Mouse (Mus musculus): ENCODE measurements at regions not wholly inside any gene's neighbourhood (a gene's known extent, or its start where the extent isn't known, plus 50 kb on each side); places are given as distances from the start of the nearest gene placed in this dataset.

DNA sequence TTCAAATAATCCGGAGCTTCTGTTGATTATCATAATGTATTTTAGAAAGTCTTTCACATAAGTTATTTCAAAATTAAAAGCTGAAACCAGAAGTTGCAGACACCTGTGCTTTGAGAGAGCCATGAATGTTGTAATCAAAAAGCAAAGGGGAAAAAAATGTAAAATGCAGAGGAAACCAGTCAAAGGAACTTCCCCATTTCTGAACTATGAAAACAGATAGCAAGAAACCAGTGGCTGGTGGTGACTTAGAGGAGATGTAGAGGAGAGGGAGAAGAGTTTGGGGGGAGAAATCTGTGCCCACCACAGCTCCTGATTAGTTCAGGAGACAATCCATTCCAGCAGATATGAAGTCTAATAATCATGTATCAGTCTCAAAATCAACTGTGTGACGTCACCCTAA is 360.3 kb upstream of the Gcfc2 start:
- 86% methylated on average over 2 of the region's 2 CpGs for WGBS

DNA sequence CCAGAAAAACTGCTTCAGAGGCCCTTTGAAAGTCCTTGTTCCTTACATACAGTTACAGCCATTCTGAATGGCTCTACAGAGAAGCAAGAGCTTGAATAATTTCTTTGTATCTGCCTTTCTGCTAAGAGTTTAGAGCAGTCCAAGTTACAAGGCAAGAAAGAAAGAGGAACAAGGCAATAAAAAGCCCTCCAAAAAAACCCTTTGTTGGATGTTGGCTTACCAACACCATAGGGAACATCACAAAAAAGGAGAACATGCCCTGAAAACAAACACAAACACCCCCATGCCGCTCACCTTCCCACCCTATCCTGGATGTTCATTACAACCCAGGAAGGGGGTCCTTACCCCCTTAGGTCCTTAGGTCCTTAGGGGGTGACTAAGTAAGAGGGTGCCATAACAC is 359.2 kb upstream of the Gcfc2 start:
- no peak overlapping the region for H3K4me2 ChIP-seq (ENCODE audit: low read depth, low read length)
- H3K27me3 ChIP-seq (ENCODE audit: insufficient read depth, low read length) = no peaks in the 10 kb centered on the region
- ATAC-seq (no peak), DNase-seq (ENCODE audit: low spot score) (no peak)
- H3K36me3 ChIP-seq (ENCODE audit: insufficient read depth, low read length) = no peaks in the 10 kb centered on the region
- no peaks in the 10 kb centered on the region for H3K9me3 ChIP-seq (ENCODE audit: low read length)
- no peak for TF ChIP-seq CTCF (IDR thresholded peaks at IDR 0.05; ENCODE audit: low read depth)
- 63% methylated on average over 1 of the region's 1 CpGs for WGBS
- no peak overlapping the region for H3K9ac ChIP-seq (replicated peaks; ENCODE audit: low read length)
- H3K27ac ChIP-seq = no peak overlapping the region
- no peaks in the 10 kb centered on the region for H3K4me1 ChIP-seq (ENCODE audit: insufficient read depth, low read length)
- H3K4me3 ChIP-seq (ENCODE audit: low read length) = no peak overlapping the region

More for the DNA sequence above, 360.3 kb upstream of the Gcfc2 start:
- DNase-seq (ENCODE audit: low spot score) (no peak), ATAC-seq (no peak)
- Histone ChIP-seq H3K36me3 (ENCODE audit: insufficient read depth, low read length) (no peaks in the 10 kb centered on the region), H3K4me3 (ENCODE audit: low read length) (no peak overlapping the region), H3K9me3 (ENCODE audit: low read length) (no peaks in the 10 kb centered on the region), H3K4me1 (ENCODE audit: insufficient read depth, low read length) (no peaks in the 10 kb centered on the region), H3K9ac (replicated peaks; ENCODE audit: low read length) (no peak overlapping the region), H3K27ac (no peak overlapping the region), H3K27me3 (ENCODE audit: insufficient read depth, low read length) (no peaks in the 10 kb centered on the region), H3K4me2 (ENCODE audit: low read depth, low read length) (no peak overlapping the region)
- no peak for TF ChIP-seq CTCF (IDR thresholded peaks at IDR 0.05; ENCODE audit: low read depth)

DNA sequence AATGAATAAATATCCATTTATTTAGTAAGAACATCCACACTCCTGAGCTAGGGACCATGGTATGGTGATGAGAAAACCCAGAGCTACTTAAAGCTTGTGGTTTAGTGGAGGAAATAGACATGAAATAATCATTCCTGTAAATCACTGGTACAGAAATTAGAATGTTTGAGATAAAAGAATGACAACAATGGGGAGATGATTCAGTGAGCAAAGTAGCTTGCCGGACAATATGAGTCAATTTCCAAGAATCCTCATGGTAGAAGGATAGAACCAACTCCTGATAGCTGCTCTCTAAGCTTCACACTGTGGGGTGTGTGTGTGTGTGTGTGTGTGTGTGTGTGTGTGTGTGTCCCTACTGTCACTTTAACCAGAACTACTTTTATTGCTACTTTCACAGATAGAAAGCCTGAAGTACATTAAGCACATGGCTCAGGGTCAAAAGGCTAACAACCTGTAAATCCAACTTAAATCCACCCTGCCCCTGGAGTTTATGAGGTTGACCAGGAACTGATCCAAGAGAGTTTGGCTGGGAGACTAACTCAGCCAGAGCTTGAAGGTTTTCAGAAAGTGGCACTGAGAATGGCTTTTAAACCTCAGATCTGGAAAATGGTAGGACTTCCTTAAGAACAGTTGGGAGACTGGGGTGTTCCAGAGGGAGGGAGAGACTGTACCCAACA is 336.9 kb upstream of the Gcfc2 start:
- no peaks in the 10 kb centered on the region for H3K27me3 ChIP-seq (ENCODE audit: insufficient read depth, low read length)
- WGBS = 97% methylated on average over 1 of the region's 1 CpGs
- no peak for TF ChIP-seq CTCF (IDR thresholded peaks at IDR 0.05; ENCODE audit: low read depth)
- H3K36me3 ChIP-seq (ENCODE audit: insufficient read depth, low read length) = no peaks in the 10 kb centered on the region
- ATAC-seq (no peak), DNase-seq (ENCODE audit: low spot score) (no peak)
- H3K27ac ChIP-seq = no peak overlapping the region
- no peak overlapping the region for H3K4me3 ChIP-seq (ENCODE audit: low read length)
- H3K4me1 ChIP-seq (ENCODE audit: insufficient read depth, low read length) = no peaks in the 10 kb centered on the region
- no peak overlapping the region for H3K4me2 ChIP-seq (ENCODE audit: low read depth, low read length)
- no peak overlapping the region for H3K9ac ChIP-seq (replicated peaks; ENCODE audit: low read length)
- H3K9me3 ChIP-seq (ENCODE audit: low read length) = no peaks in the 10 kb centered on the region

DNA sequence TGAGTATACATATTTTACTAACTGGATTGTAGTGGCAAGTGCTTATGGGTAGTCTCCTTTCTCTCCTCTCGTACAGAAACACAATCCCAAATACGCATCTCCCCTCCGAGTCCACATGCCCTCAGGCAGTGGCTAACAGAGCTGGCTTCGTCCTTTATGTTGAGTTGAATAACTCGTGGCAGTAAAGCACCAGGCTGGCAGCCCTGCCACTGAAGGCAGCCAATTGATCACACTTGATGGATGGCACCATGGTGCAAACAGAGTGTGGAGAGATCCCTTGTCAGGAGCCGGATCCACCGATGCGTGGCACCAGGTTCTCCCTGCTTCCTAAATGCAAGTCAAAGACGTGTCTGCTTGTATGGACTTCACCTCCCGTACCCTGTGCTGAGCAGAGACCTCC is 333.7 kb upstream of the Gcfc2 start:
- TF ChIP-seq CTCF (IDR thresholded peaks at IDR 0.05; ENCODE audit: low read depth) = no peak
- WGBS = 41% methylated on average over 10 of the region's 10 CpGs
- peak overlapping the region; percentile 16; the same call in 1 of the 2 replicates for H3K4me2 ChIP-seq (ENCODE audit: low read depth, low read length)
- H3K27me3 ChIP-seq (ENCODE audit: insufficient read depth, low read length) = no peaks in the 10 kb centered on the region
- DNase-seq (ENCODE audit: low spot score) = peak; percentile 48
- H3K36me3 ChIP-seq (ENCODE audit: insufficient read depth, low read length) = no peaks in the 10 kb centered on the region
- no peak for ATAC-seq
- H3K27ac ChIP-seq = no peak overlapping the region
- H3K4me3 ChIP-seq (ENCODE audit: low read length) = no peak overlapping the region
- no peaks in the 10 kb centered on the region for H3K4me1 ChIP-seq (ENCODE audit: insufficient read depth, low read length)
- H3K9ac ChIP-seq (replicated peaks; ENCODE audit: low read length) = no peak overlapping the region
- no peaks in the 10 kb centered on the region for H3K9me3 ChIP-seq (ENCODE audit: low read length)

DNA sequence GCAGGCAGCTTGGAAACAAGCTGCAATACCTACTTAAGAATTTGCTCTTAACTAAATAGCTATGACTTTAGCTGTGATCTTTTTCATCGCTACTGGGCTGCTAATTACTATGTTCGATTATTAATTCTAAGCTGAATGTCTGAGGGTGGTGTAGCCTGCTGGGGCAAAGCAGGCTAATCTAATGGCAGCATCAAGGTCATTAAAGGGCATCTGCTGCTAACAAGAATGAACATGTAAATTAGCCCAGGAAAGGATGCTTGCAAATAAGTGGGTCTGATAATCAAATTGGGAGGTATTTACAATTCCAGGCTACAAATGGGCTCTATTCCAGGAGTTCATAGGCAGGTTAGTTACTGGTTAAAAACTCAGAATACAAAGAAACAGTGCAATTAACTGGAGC is 327.5 kb upstream of the Gcfc2 start:
- no peaks in the 10 kb centered on the region for H3K36me3 ChIP-seq (ENCODE audit: insufficient read depth, low read length)
- DNase-seq (ENCODE audit: low spot score) (no peak), ATAC-seq (no peak)
- no peaks in the 10 kb centered on the region for H3K27me3 ChIP-seq (ENCODE audit: insufficient read depth, low read length)
- no peak overlapping the region for H3K9ac ChIP-seq (replicated peaks; ENCODE audit: low read length)
- 54% methylated on average over 2 of the region's 2 CpGs for WGBS
- H3K4me2 ChIP-seq (ENCODE audit: low read depth, low read length) = no peak overlapping the region
- no peaks in the 10 kb centered on the region for H3K9me3 ChIP-seq (ENCODE audit: low read length)
- H3K27ac ChIP-seq = no peak overlapping the region
- H3K4me3 ChIP-seq (ENCODE audit: low read length) = no peak overlapping the region
- no peak for TF ChIP-seq CTCF (IDR thresholded peaks at IDR 0.05; ENCODE audit: low read depth)
- no peaks in the 10 kb centered on the region for H3K4me1 ChIP-seq (ENCODE audit: insufficient read depth, low read length)

- ATAC-seq = no peak
- Histone ChIP-seq H3K36me3 (ENCODE audit: insufficient read depth, low read length) (no peaks in the 10 kb centered on the region), H3K27me3 (ENCODE audit: insufficient read depth, low read length) (no peaks in the 10 kb centered on the region), H3K9me3 (ENCODE audit: low read length) (no peaks in the 10 kb centered on the region), H3K9ac (replicated peaks; ENCODE audit: low read length) (no peak overlapping the region), H3K27ac (no peak overlapping the region), H3K4me1 (ENCODE audit: insufficient read depth, low read length) (no peaks in the 10 kb centered on the region), H3K4me2 (ENCODE audit: low read depth, low read length) (no peak overlapping the region), H3K4me3 (ENCODE audit: low read length) (no peak overlapping the region)
- 26% methylated on average over 1 of the region's 1 CpGs for WGBS
- TF ChIP-seq CTCF (IDR thresholded peaks at IDR 0.05; ENCODE audit: low read depth) = no peak
- no peak for DNase-seq (ENCODE audit: low spot score)
Measured at GRCm38 (mm10) chr6:81608637-81609036, 314.8 kb upstream of the Gcfc2 start.

GRCm38 (mm10) chr6:81611980-81612379 is 311.5 kb upstream of the Gcfc2 start:
- 93% methylated on average over 6 of the region's 6 CpGs for WGBS
- no peaks in the 10 kb centered on the region for H3K4me1 ChIP-seq (ENCODE audit: insufficient read depth, low read length)
- H3K9me3 ChIP-seq (ENCODE audit: low read length) = no peaks in the 10 kb centered on the region
- no peak overlapping the region for H3K4me2 ChIP-seq (ENCODE audit: low read depth, low read length)
- no peaks in the 10 kb centered on the region for H3K27me3 ChIP-seq (ENCODE audit: insufficient read depth, low read length)
- no peak overlapping the region for H3K9ac ChIP-seq (replicated peaks; ENCODE audit: low read length)
- DNase-seq (ENCODE audit: low spot score) (no peak), ATAC-seq (no peak)
- no peak overlapping the region for H3K27ac ChIP-seq
- H3K36me3 ChIP-seq (ENCODE audit: insufficient read depth, low read length) = no peaks in the 10 kb centered on the region
- H3K4me3 ChIP-seq (ENCODE audit: low read length) = no peak overlapping the region
- TF ChIP-seq CTCF (IDR thresholded peaks at IDR 0.05; ENCODE audit: low read depth) = no peak

All from hindbrain, postnatal 0 days (tissue).